Mouse (Mus musculus): ENCODE results near the gene Tcl1b1.
"Not testable (repeated sequence)": the region's sequence is repeated elsewhere in the genome, so short reads cannot be mapped to it uniquely, and the experiment has no call there.

DNA sequence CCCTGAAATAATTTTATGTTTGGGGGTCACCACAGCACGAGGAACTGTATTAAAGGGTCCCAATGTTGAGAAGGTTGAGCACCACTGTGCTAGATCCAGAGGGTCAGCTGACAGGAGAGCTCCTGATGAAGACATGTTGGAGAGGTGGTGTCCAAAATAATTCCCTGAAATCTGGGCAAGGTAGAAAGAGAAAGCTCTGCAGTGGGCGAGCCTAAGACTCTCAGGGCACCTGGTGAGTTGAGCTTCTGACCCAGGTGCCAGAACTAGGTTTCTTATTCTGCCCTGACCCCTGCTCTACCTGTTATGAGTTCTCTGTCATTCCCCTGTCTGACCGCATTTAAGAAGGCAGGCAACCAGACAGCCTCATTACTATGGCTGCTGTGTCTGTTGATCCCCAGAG lies 16.6 kb downstream of the Tcl1b1 start, which contains the start of gene Tcl1b5:
- not testable (repeated sequence) for TF ChIP-seq CTCF (IDR thresholded peaks at IDR 0.05; ENCODE audit: extremely low read depth, insufficient read length, insufficient replicate concordance, low read depth, low read length); POLR2A (IDR thresholded peaks at IDR 0.05; ENCODE audit: low read depth, low read length)

Data from small intestine, adult 2 months (tissue).